Mouse (Mus musculus) right cerebral cortex, postnatal 36 days (tissue): ENCODE data around the gene Gng5.

Source experiments
- DNase-seq, 2 experiments: peaks; one replicate each; pipeline ENCODE4 v3.0.0; 2022; ENCODE audit warnings: low spot score in 2 of 2, mixed read lengths in 1 of 2

Gene Gng5

GRCm38 (mm10) chr3:146540521-146541273, 41.1 kb downstream of the Gng5 start:
- no peak for DNase-seq

- DNase-seq: no peak
Observed at GRCm38 (mm10) chr3:146543632-146544031, 44.0 kb downstream of the Gng5 start.

GRCm38 (mm10) chr3:146554816-146555215, 55.2 kb downstream of the Gng5 start:
- DNase-seq: no peak
